Mouse (Mus musculus) heart, adult 2 months (tissue): Measurements from ENCODE around the gene Gm28042.

ENCODE experiments used
- CTCF ChIP-seq: fragments of 200-600 bp; IDR thresholded peaks from 2 replicates; pipeline ENCODE4 v1.8.1; 2022; ENCODE audit warnings: antibody characterized with exemption, mild to moderate bottlenecking, moderate library complexity
- POLR2A ChIP-seq: fragments of 200-500 bp; IDR thresholded peaks from 2 replicates; pipeline ENCODE4 v1.6.1; 2011; ENCODE audit warnings: mild to moderate bottlenecking, low read depth, low read length, control low read depth; ENCODE audit not compliant: insufficient read depth

GRCm38 (mm10) chr2:119995391-119996281 is 31.7 kb upstream of the Gm28042 start:
- TF ChIP-seq CTCF (no peak), POLR2A (no peak)
